Mouse (Mus musculus) lung, embryonic 15.5 days (tissue): ENCODE data around the gene Gtf2i. TPM values are rescaled to one million over a fixed set of nuclear protein-coding genes. Genes with fewer than 3 reads are reported as not detected.
A peak's percentile ranks its signal among the peaks of the same experiment; 100 is the strongest.

Experiments
- ATAC-seq: fragments of 200-750 bp; cut with Nextera tagmentation; 2 replicates; pipeline ENCODE4 v1.8.0; 2017; ENCODE audit warnings: moderate number of reproducible peaks, borderline replicate concordance; ENCODE audit not compliant: low FRiP score, low TSS enrichment; ENCODE audit errors: extremely low read depth
- H3K27ac ChIP-seq: fragments of 300-500 bp; sonication (generic); 2 replicates; pipeline ENCODE4 v1.5.1; 2015; ENCODE audit warnings: moderate library complexity, mild to moderate bottlenecking, inconsistent platforms
- H3K27me3 ChIP-seq: fragments of 300-500 bp; sonication (generic); 2 replicates; pipeline ENCODE4 v1.6.1; 2015; ENCODE audit warnings: inconsistent platforms
- H3K36me3 ChIP-seq: fragments of 300-500 bp; sonication (generic); 2 replicates; pipeline ENCODE4 v1.6.1; 2015; ENCODE audit warnings: inconsistent platforms
- H3K4me1 ChIP-seq: fragments of 300-500 bp; sonication (generic); 2 replicates; pipeline ENCODE4 v1.6.1; 2015; ENCODE audit warnings: inconsistent platforms
- H3K4me2 ChIP-seq: fragments of 300-500 bp; sonication (generic); 2 replicates; pipeline ENCODE4 v1.6.1; 2015; ENCODE audit warnings: inconsistent platforms, mild to moderate bottlenecking, moderate library complexity
- H3K4me3 ChIP-seq: fragments of 300-500 bp; sonication (generic); 2 replicates; pipeline ENCODE4 v1.5.1; 2015; ENCODE audit warnings: mild to moderate bottlenecking, inconsistent platforms
- H3K9ac ChIP-seq: fragments of 300-500 bp; sonication (generic); 2 replicates; pipeline ENCODE4 v1.6.1; 2015; ENCODE audit warnings: inconsistent platforms
- H3K9me3 ChIP-seq: fragments of 300-500 bp; sonication (generic); 2 replicates; pipeline ENCODE4 v1.6.1; 2016; ENCODE audit warnings: inconsistent platforms
- WGBS: fragments of 180-500 bp; shearing (Covaris S2); methylation state at CpG from one replicate; pipeline ENCODE4 v1.1.7; 2015; 5-methylcytosine and 5-hydroxymethylcytosine counted together
- polyA plus RNA-seq: library from polyadenylated mRNA; unstranded; fragments of >200 nt; fragmentation: Nextera tagmentation; extraction: Ambion mirVana; gene quantifications from 2 replicates; pipeline ENCODE4 v1.2.1, GENCODE M21; 2015

Gtf2i gene
- polyA plus RNA-seq, 1 experiment from 2014 or later, result 168 TPM

- WGBS, result 84% methylated on average over 10 of the region's 10 CpGs
- no peak overlapping the region for H3K4me2 ChIP-seq
- ATAC-seq, result no peak
- no peak overlapping the region for H3K9ac ChIP-seq
- no peaks in the 10 kb centered on the region for H3K4me1 ChIP-seq
- H3K27ac ChIP-seq, result no peak overlapping the region
- no peak overlapping the region for H3K4me3 ChIP-seq
- H3K36me3 ChIP-seq, result peaks cover 94% of the 10 kb centered on the region
- no peaks in the 10 kb centered on the region for H3K9me3 ChIP-seq
- no peaks in the 10 kb centered on the region for H3K27me3 ChIP-seq
Measured at GRCm38 (mm10) chr5:134255294-134255693, 59.3 kb downstream of the Gtf2i start.

DNA sequence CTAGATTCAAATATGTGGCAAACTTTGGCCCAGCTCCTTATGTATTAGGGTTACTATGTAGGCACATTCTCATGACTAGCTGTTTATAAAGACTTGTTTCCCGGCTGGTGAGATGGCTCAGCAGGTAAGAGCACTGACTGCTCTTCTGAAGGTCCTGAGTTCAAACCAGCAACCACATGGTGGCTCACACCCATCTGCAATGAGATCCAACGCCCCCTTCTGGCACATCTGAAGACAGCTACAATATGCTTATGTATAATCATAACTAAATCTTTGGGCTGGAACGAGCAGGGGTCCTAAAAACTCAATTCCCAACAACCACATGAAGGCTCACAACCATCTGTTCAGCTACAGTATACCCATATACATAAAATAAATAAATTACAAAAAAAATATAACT, 60.8 kb downstream of the Gtf2i start:
- no peak overlapping the region for H3K4me3 ChIP-seq
- ATAC-seq, result no peak
- WGBS, result 75% methylated on average over 3 of the region's 3 CpGs
- no peak overlapping the region for H3K9ac ChIP-seq
- peaks cover 93% of the 10 kb centered on the region for H3K36me3 ChIP-seq
- no peaks in the 10 kb centered on the region for H3K27me3 ChIP-seq
- H3K4me1 ChIP-seq, result no peaks in the 10 kb centered on the region
- H3K27ac ChIP-seq, result no peak overlapping the region
- no peak overlapping the region for H3K4me2 ChIP-seq
- H3K9me3 ChIP-seq, result no peaks in the 10 kb centered on the region

GRCm38 (mm10) chr5:134251083-134251482, 63.5 kb downstream of the Gtf2i start:
- Histone ChIP-seq H3K9ac (no peak overlapping the region), H3K4me3 (no peak overlapping the region), H3K27ac (peak overlapping the region; percentile 39), H3K9me3 (no peaks in the 10 kb centered on the region), H3K27me3 (no peaks in the 10 kb centered on the region), H3K4me1 (no peaks in the 10 kb centered on the region), H3K4me2 (no peak overlapping the region), H3K36me3 (peaks cover 97% of the 10 kb centered on the region)
- WGBS, result 89% methylated on average over 4 of the region's 4 CpGs
- no peak for ATAC-seq

GRCm38 (mm10) chr5:134250601-134251000, 64.0 kb downstream of the Gtf2i start:
- no peak for ATAC-seq

DNA sequence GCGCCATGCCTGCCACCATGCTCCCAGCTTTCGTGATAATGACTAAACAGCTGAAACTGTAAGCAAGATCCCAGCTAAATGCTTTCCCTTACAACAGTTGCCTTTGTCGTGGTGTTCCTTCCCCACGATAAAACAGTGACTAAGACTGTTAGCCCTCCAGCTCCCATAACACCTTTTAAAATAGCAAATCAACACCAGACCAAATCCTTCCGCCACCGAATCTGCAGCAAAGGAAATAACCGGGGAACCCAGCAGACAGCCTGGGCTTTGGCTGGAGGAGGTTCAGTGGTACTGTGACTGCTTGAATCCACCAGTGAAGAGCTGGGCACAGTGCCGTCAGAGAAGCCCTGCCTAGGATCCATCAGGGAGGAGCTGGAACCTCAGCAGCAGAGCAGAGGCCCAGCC, 65.3 kb downstream of the Gtf2i start:
- H3K27ac ChIP-seq, result no peak overlapping the region
- peaks cover 97% of the 10 kb centered on the region for H3K36me3 ChIP-seq
- no peak for ATAC-seq
- H3K4me3 ChIP-seq, result no peak overlapping the region
- no peak overlapping the region for H3K9ac ChIP-seq
- H3K4me1 ChIP-seq, result no peaks in the 10 kb centered on the region
- H3K4me2 ChIP-seq, result no peak overlapping the region
- no peaks in the 10 kb centered on the region for H3K9me3 ChIP-seq
- 88% methylated on average over 8 of the region's 8 CpGs for WGBS
- no peaks in the 10 kb centered on the region for H3K27me3 ChIP-seq

More at GRCm38 (mm10) chr5:134250601-134251000, 64.0 kb downstream of the Gtf2i start:
- H3K9me3 ChIP-seq, result no peaks in the 10 kb centered on the region
- no peak overlapping the region for H3K4me2 ChIP-seq
- 88% methylated on average over 3 of the region's 3 CpGs for WGBS
- H3K4me3 ChIP-seq, result no peak overlapping the region
- H3K9ac ChIP-seq, result no peak overlapping the region
- no peaks in the 10 kb centered on the region for H3K27me3 ChIP-seq
- H3K36me3 ChIP-seq, result peaks cover 97% of the 10 kb centered on the region
- no peak overlapping the region for H3K27ac ChIP-seq
- no peaks in the 10 kb centered on the region for H3K4me1 ChIP-seq

GRCm38 (mm10) chr5:134248608-134249244, 65.8 kb downstream of the Gtf2i start:
- 89% methylated on average over 14 of the region's 14 CpGs for WGBS
- H3K4me3 ChIP-seq, result no peak overlapping the region
- no peak for ATAC-seq

DNA sequence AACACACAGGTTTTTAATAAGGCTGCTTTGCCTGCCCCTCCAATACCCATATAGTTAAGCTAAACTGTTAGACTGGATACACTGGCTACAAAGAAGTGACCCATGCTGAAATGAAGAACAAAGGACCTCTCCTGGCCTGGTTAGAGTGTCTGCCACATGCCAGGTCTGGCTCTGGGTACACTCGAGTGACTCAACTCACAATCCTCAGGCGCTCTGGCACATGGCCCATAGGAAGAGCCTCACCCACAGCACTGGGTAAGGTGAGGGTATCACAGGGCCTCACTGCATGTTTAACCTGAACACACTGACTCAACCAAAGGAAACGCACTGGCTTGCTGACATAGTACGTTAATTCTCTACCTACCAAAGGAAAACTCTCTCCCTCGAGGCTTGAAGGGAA, 68.4 kb downstream of the Gtf2i start:
- ATAC-seq, result no peak
- H3K4me3 ChIP-seq, result no peak overlapping the region
- no peak overlapping the region for H3K9ac ChIP-seq
- WGBS, result 87% methylated on average over 5 of the region's 5 CpGs
- H3K27me3 ChIP-seq, result no peaks in the 10 kb centered on the region
- H3K27ac ChIP-seq, result no peak overlapping the region
- no peaks in the 10 kb centered on the region for H3K4me1 ChIP-seq
- no peak overlapping the region for H3K4me2 ChIP-seq
- H3K9me3 ChIP-seq, result no peaks in the 10 kb centered on the region
- peaks cover 98% of the 10 kb centered on the region for H3K36me3 ChIP-seq

More at GRCm38 (mm10) chr5:134248608-134249244, 65.8 kb downstream of the Gtf2i start:
- Histone ChIP-seq H3K9ac (no peak overlapping the region), H3K36me3 (peaks cover 98% of the 10 kb centered on the region), H3K4me1 (no peaks in the 10 kb centered on the region), H3K27me3 (no peaks in the 10 kb centered on the region), H3K9me3 (no peaks in the 10 kb centered on the region), H3K27ac (no peak overlapping the region), H3K4me2 (no peak overlapping the region)

DNA sequence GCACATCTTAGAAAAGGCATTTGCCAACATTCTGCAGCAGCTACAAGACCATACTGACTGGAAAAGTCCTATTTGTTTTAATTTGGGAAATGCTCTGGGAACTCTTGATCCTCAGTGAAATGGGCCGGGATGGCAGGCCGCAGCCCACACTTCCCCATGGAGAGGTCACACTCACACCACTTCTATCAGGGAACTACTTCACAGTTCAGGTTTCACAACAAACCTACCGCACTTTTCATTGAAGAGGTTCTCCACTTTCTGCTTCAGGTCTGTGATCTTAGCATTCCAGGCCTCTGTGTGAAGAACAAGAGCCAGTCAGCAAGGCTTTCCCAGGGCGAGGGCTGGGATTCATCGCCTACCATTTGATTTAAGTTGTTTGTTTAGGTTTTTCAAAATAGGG, 69.7 kb downstream of the Gtf2i start:
- Histone ChIP-seq H3K4me1 (no peaks in the 10 kb centered on the region), H3K9me3 (no peaks in the 10 kb centered on the region), H3K4me3 (no peak overlapping the region), H3K9ac (no peak overlapping the region), H3K36me3 (peaks cover 100% of the 10 kb centered on the region), H3K4me2 (no peak overlapping the region), H3K27me3 (no peaks in the 10 kb centered on the region), H3K27ac (no peak overlapping the region)
- 79% methylated on average over 5 of the region's 5 CpGs for WGBS
- no peak for ATAC-seq

DNA sequence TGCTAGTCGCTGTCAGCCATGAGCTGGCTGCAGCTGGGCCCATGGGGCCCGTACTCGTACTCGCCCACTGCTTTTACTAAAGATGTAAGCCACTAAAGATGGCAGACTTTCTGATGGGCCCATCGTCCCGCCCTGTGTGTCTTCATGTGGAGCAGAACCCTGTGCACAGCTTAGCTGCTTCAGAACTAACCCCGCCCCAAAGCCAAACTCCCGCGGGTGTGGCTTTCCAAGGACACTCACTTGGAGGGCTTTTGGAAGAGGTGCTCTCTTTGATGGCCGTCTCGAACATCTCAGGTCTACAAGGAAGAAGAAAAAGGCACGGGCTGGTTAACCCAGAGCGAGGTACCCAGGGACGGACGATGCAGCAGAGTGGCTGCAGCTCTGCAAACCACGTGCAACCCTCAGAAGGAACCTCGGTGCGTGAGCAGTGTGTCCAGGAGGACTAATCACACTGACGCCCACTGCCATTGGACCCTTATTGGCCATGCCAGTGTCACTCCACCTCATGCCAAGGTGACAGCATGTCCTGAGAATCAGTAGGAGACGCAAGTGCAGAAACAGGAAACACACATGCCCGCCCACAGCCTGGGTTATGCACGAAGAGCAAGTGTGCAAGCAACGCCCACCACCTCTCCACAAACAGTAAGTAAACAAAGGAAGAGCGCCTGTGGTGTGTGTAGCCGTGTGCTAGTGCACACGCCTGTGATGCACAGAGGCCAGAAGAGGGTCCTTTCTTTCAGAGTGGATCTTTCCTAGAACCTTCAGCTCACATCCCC, 70.7 kb downstream of the Gtf2i start:
- WGBS, result 82% methylated on average over 26 of the region's 26 CpGs
- no peaks in the 10 kb centered on the region for H3K4me1 ChIP-seq
- ATAC-seq, result no peak
- H3K4me2 ChIP-seq, result no peak overlapping the region
- peaks cover 100% of the 10 kb centered on the region for H3K36me3 ChIP-seq
- no peak overlapping the region for H3K4me3 ChIP-seq
- no peaks in the 10 kb centered on the region for H3K27me3 ChIP-seq
- H3K9me3 ChIP-seq, result no peaks in the 10 kb centered on the region
- no peak overlapping the region for H3K27ac ChIP-seq
- no peak overlapping the region for H3K9ac ChIP-seq

GRCm38 (mm10) chr5:134241831-134242230, 72.7 kb downstream of the Gtf2i start:
- H3K36me3 ChIP-seq, result peaks cover 100% of the 10 kb centered on the region
- no peaks in the 10 kb centered on the region for H3K9me3 ChIP-seq
- no peak for ATAC-seq
- no peak overlapping the region for H3K9ac ChIP-seq
- no peaks in the 10 kb centered on the region for H3K27me3 ChIP-seq
- no peak overlapping the region for H3K4me2 ChIP-seq
- 73% methylated on average over 5 of the region's 5 CpGs for WGBS
- no peak overlapping the region for H3K4me3 ChIP-seq
- H3K27ac ChIP-seq, result no peak overlapping the region
- 0 out of 2 replicates have a peak, but pooled peaks cover under 1% of the 10 kb centered on the region for H3K4me1 ChIP-seq

GRCm38 (mm10) chr5:134237936-134238760, 76.4 kb downstream of the Gtf2i start:
- Histone ChIP-seq H3K4me3 (no peak overlapping the region), H3K9ac (no peak overlapping the region), H3K9me3 (no peaks in the 10 kb centered on the region), H3K36me3 (peaks cover 76% of the 10 kb centered on the region), H3K27ac (no peak overlapping the region), H3K4me2 (no peak overlapping the region), H3K27me3 (no peaks in the 10 kb centered on the region), H3K4me1 (peaks cover 34% of the 10 kb centered on the region)
- no peak for ATAC-seq
- 87% methylated on average over 28 of the region's 28 CpGs for WGBS

GRCm38 (mm10) chr5:134237508-134237907, 77.1 kb downstream of the Gtf2i start:
- Histone ChIP-seq H3K9ac (no peak overlapping the region), H3K4me2 (no peak overlapping the region), H3K4me3 (no peak overlapping the region), H3K27ac (no peak overlapping the region), H3K4me1 (peaks cover 40% of the 10 kb centered on the region), H3K9me3 (no peaks in the 10 kb centered on the region), H3K36me3 (peaks cover 69% of the 10 kb centered on the region), H3K27me3 (no peaks in the 10 kb centered on the region)
- 88% methylated on average over 11 of the region's 11 CpGs for WGBS
- ATAC-seq, result no peak
